Mouse (Mus musculus): ENCODE data around the gene H2-DMb2. TPM values are rescaled to one million over a fixed set of nuclear protein-coding genes. Genes with fewer than 3 reads are reported as not detected.

The H2-DMb2 gene
- polyA plus RNA-seq, 1 experiment from 2014 or later, result 0.35 TPM

- peaks cover 98% of the 10 kb centered on the region for H3K27me3 ChIP-seq (replicated peaks)
- H3K36me3 ChIP-seq, result no peaks in the 10 kb centered on the region
- no peak overlapping the region for H3K27ac ChIP-seq
- no peak overlapping the region for H3K9ac ChIP-seq
- H3K9me3 ChIP-seq (replicated peaks), result no peaks in the 10 kb centered on the region
- WGBS (ENCODE audit: insufficient replicate concordance), result 58% methylated on average over 6 of the region's 6 CpGs
- peaks cover 22% of the 10 kb centered on the region for H3K4me1 ChIP-seq
- no peak overlapping the region for H3K4me2 ChIP-seq
- no peak for ATAC-seq
- no peak overlapping the region for H3K4me3 ChIP-seq
These were observed 45.9 kb downstream of the H2-DMb2 start for GRCm38 (mm10) chr17:34188986-34189385.

DNA sequence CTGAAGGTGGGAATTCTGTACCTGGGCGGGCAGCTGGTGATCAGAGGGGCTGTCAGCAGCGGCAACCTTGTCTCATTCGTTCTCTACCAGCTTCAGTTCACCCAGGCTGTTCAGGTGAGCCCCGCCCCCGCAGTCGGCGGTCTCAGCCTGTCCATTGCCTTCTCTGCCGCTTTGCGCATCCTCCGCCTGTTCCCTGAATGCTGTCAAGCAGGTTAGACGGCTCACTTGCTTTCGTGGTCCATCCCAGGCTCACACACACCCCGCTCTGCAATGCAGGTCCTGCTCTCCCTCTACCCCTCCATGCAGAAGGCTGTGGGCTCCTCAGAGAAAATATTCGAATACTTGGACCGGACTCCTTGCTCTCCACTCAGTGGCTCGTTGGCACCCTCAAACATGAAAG, 49.7 kb downstream of the H2-DMb2 start:
- Histone ChIP-seq H3K4me1 (peaks cover 22% of the 10 kb centered on the region), H3K9ac (no peak overlapping the region), H3K4me2 (no peak overlapping the region), H3K27ac (no peak overlapping the region), H3K27me3 (replicated peaks) (peaks cover 98% of the 10 kb centered on the region), H3K9me3 (replicated peaks) (no peaks in the 10 kb centered on the region), H3K36me3 (no peaks in the 10 kb centered on the region), H3K4me3 (no peak overlapping the region)
- no peak for ATAC-seq
- WGBS (ENCODE audit: insufficient replicate concordance), result 23% methylated on average over 16 of the region's 16 CpGs

- WGBS (ENCODE audit: insufficient replicate concordance), result 41% methylated on average over 8 of the region's 8 CpGs
- Histone ChIP-seq H3K36me3 (no peaks in the 10 kb centered on the region), H3K4me3 (no peak overlapping the region), H3K9ac (no peak overlapping the region), H3K4me2 (no peak overlapping the region), H3K27me3 (replicated peaks) (peaks cover 98% of the 10 kb centered on the region), H3K9me3 (replicated peaks) (no peaks in the 10 kb centered on the region), H3K4me1 (peaks cover 23% of the 10 kb centered on the region), H3K27ac (no peak overlapping the region)
- ATAC-seq, result no peak
These were observed 50.4 kb downstream of the H2-DMb2 start for GRCm38 (mm10) chr17:34193468-34193867.

- Histone ChIP-seq H3K4me3 (no peak overlapping the region), H3K9ac (no peak overlapping the region), H3K27me3 (replicated peaks) (peaks cover 98% of the 10 kb centered on the region), H3K4me2 (no peak overlapping the region), H3K4me1 (peaks cover 25% of the 10 kb centered on the region), H3K36me3 (no peaks in the 10 kb centered on the region), H3K27ac (no peak overlapping the region), H3K9me3 (replicated peaks) (no peaks in the 10 kb centered on the region)
- WGBS (ENCODE audit: insufficient replicate concordance), result 77% methylated on average over 4 of the region's 4 CpGs
- no peak for ATAC-seq
These were observed 51.6 kb downstream of the H2-DMb2 start for GRCm38 (mm10) chr17:34194723-34195122.

- Histone ChIP-seq H3K4me2 (0 out of 2 replicates have a peak overlapping the region, but pooled peaks have one; percentile 64), H3K4me3 (no peak overlapping the region), H3K4me1 (peaks cover 25% of the 10 kb centered on the region), H3K36me3 (no peaks in the 10 kb centered on the region), H3K9ac (no peak overlapping the region), H3K27me3 (replicated peaks) (peaks cover 92% of the 10 kb centered on the region), H3K27ac (no peak overlapping the region), H3K9me3 (replicated peaks) (no peaks in the 10 kb centered on the region)
- WGBS (ENCODE audit: insufficient replicate concordance), result 14% methylated on average over 12 of the region's 12 CpGs
- ATAC-seq, result no peak
These were observed 53.4 kb downstream of the H2-DMb2 start for GRCm38 (mm10) chr17:34196491-34196890.

- no peaks in the 10 kb centered on the region for H3K9me3 ChIP-seq (replicated peaks)
- ATAC-seq, result 0 out of 2 replicates have a peak, but pooled peaks have one; percentile 50
- WGBS (ENCODE audit: insufficient replicate concordance), result 5% methylated on average over 41 of the region's 41 CpGs
- peaks cover 25% of the 10 kb centered on the region for H3K4me1 ChIP-seq
- no peak within 1 kb of the TSS for H3K27ac ChIP-seq
- H3K4me3 ChIP-seq, result peak within 1 kb of the TSS; percentile 55
- peak within 1 kb of the TSS; percentile 64 for H3K4me2 ChIP-seq
- no peaks in the 10 kb centered on the region for H3K36me3 ChIP-seq
- peaks cover 88% of the 10 kb centered on the region for H3K27me3 ChIP-seq (replicated peaks)
- peak within 1 kb of the TSS; percentile 23; the same call in 1 of the 2 replicates for H3K9ac ChIP-seq
These were observed 54.1 kb downstream of the H2-DMb2 start, which contains the start of gene Psmb8 for GRCm38 (mm10) chr17:34196941-34197894. TSS of gene Psmb8 (plus strand) at chr17:34197721.

DNA sequence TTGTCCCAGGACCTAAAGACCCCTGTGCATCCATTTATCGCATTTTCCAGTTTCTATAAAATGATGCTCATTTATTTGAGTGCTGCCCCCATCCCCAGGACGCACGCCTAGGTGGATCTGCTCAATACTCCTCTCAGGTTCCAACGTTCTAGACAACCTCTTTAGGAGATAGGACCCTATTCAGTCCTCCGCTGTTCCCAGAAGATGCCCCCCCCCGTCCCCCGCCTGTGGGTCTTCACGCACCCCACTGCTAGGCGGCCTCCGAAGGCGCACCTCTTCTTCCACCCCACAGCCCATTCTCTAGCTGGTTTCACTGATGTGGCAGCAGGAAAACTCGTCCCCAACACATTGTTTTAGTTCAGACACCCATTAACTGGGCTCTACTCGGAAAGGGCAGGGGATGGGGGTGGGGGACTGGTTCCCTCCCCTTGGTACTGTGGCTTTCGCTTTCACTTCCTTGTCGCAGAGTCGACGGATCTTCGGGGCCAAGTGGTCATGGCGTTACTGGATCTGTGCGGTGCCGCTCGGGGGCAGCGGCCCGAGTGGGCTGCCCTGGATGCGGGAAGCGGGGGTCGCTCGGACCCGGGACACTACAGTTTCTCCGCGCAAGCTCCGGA, 54.9 kb downstream of the H2-DMb2 start:
- Histone ChIP-seq H3K4me3 (peak overlapping the region; percentile 55), H3K4me1 (peaks cover 25% of the 10 kb centered on the region), H3K9ac (peak overlapping the region; percentile 23; the same call in 1 of the 2 replicates), H3K27ac (no peak overlapping the region), H3K9me3 (replicated peaks) (no peaks in the 10 kb centered on the region), H3K36me3 (no peaks in the 10 kb centered on the region), H3K27me3 (replicated peaks) (peaks cover 80% of the 10 kb centered on the region), H3K4me2 (peak overlapping the region; percentile 64)
- ATAC-seq, result peak; percentile 12; the same call in 1 of the 2 replicates
- WGBS (ENCODE audit: insufficient replicate concordance), result 2% methylated on average over 32 of the region's 32 CpGs

GRCm38 (mm10) chr17:34198521-34198912, 55.4 kb downstream of the H2-DMb2 start:
- H3K4me3 ChIP-seq, result peak overlapping the region; percentile 55
- no peak for ATAC-seq
- WGBS (ENCODE audit: insufficient replicate concordance), result 8% methylated on average over 11 of the region's 11 CpGs
- H3K36me3 ChIP-seq, result no peaks in the 10 kb centered on the region
- H3K27ac ChIP-seq, result no peak overlapping the region
- no peaks in the 10 kb centered on the region for H3K9me3 ChIP-seq (replicated peaks)
- H3K4me2 ChIP-seq, result peak overlapping the region; percentile 64
- H3K27me3 ChIP-seq (replicated peaks), result peaks cover 76% of the 10 kb centered on the region
- peak overlapping the region; percentile 23; the same call in 1 of the 2 replicates for H3K9ac ChIP-seq
- peaks cover 26% of the 10 kb centered on the region for H3K4me1 ChIP-seq

DNA sequence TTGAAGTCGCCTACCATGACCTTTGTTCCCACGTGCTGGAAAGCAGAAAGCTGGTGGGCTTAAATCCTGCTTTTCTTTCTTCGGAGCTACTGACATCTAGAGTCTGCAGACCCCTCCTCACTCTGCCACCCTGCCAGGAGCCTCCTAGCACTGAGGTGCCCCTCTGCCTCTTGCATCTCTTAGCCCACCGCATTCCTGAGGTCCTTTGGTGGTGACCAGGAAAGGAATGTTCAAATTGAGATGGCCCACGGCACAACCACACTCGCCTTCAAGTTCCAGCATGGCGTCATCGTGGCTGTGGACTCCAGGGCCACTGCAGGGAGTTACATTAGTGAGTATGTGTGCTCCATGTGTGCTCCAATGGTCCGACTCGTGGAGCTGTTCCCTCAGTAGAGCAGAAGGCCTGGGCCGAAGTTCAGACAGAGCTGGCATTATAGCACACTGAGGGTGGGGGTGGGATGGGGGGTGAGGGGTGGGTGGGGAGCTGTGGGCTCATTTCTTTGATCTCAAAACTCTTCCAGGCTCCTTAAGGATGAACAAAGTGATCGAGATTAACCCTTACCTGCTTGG, 56.0 kb downstream of the H2-DMb2 start:
- H3K9me3 ChIP-seq (replicated peaks), result no peaks in the 10 kb centered on the region
- peaks cover 32% of the 10 kb centered on the region for H3K4me1 ChIP-seq
- H3K27me3 ChIP-seq (replicated peaks), result peaks cover 75% of the 10 kb centered on the region
- no peak overlapping the region for H3K9ac ChIP-seq
- H3K27ac ChIP-seq, result no peak overlapping the region
- no peak overlapping the region for H3K4me3 ChIP-seq
- H3K4me2 ChIP-seq, result no peak overlapping the region; the same call in 1 of the 2 replicates
- H3K36me3 ChIP-seq, result no peaks in the 10 kb centered on the region
- ATAC-seq, result no peak
- WGBS (ENCODE audit: insufficient replicate concordance), result 67% methylated on average over 12 of the region's 12 CpGs

DNA sequence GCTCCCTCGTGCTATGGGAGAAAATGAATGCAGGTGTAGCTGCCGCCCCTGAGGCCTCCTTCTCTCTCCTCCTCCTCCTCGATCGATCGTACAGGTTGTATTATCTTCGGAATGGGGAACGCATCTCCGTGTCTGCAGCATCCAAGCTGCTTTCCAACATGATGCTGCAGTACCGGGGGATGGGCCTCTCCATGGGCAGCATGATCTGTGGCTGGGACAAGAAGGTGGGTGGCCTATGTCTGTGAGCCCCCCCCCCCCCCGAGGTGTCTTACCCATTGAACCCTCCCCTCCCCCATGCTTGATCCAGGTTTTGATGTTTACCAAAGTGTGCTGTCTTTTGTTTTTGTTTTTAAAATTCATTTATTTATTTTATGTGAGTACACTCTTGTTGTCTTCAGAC, 56.9 kb downstream of the H2-DMb2 start:
- Histone ChIP-seq H3K4me3 (no peak overlapping the region), H3K9me3 (replicated peaks) (no peaks in the 10 kb centered on the region), H3K27ac (no peak overlapping the region), H3K27me3 (replicated peaks) (peaks cover 67% of the 10 kb centered on the region), H3K4me1 (peaks cover 35% of the 10 kb centered on the region), H3K36me3 (no peaks in the 10 kb centered on the region), H3K4me2 (no peak overlapping the region), H3K9ac (no peak overlapping the region)
- no peak for ATAC-seq
- 79% methylated on average over 10 of the region's 10 CpGs for WGBS (ENCODE audit: insufficient replicate concordance)

GRCm38 (mm10) chr17:34200772-34201505, 57.8 kb downstream of the H2-DMb2 start:
- Histone ChIP-seq H3K4me2 (no peak overlapping the region), H3K27ac (no peak overlapping the region), H3K27me3 (replicated peaks) (peaks cover 64% of the 10 kb centered on the region), H3K36me3 (no peaks in the 10 kb centered on the region), H3K4me3 (no peak overlapping the region), H3K9me3 (replicated peaks) (no peaks in the 10 kb centered on the region), H3K4me1 (peaks cover 43% of the 10 kb centered on the region), H3K9ac (no peak overlapping the region)
- ATAC-seq, result no peak
- WGBS (ENCODE audit: insufficient replicate concordance), result 74% methylated on average over 16 of the region's 16 CpGs
